Mouse (Mus musculus): ENCODE data around the gene Gse1. TPM values are rescaled to one million over a fixed set of nuclear protein-coding genes. Genes with fewer than 3 reads are reported as not detected.

Gene Gse1
- polyA plus RNA-seq, 1 experiment from 2014 or later = 8.7 TPM

GRCm38 (mm10) chr8:120553441-120554123, 325.3 kb downstream of the Gse1 start:
- no peak for ATAC-seq (ENCODE audit: insufficient read depth)
- no peak overlapping the region for H3K27ac ChIP-seq (replicated peaks)
- WGBS (ENCODE audit: insufficient replicate concordance) = 86% methylated on average over 24 of the region's 24 CpGs
- H3K4me1 ChIP-seq (replicated peaks) = peaks cover 64% of the 10 kb centered on the region
- H3K4me3 ChIP-seq (replicated peaks) = no peak overlapping the region
- H3K4me2 ChIP-seq = no peak overlapping the region
- peaks cover 80% of the 10 kb centered on the region for H3K36me3 ChIP-seq (replicated peaks)
- H3K9ac ChIP-seq = no peak overlapping the region
- H3K9me3 ChIP-seq (replicated peaks) = no peaks in the 10 kb centered on the region
- no peaks in the 10 kb centered on the region for H3K27me3 ChIP-seq

DNA sequence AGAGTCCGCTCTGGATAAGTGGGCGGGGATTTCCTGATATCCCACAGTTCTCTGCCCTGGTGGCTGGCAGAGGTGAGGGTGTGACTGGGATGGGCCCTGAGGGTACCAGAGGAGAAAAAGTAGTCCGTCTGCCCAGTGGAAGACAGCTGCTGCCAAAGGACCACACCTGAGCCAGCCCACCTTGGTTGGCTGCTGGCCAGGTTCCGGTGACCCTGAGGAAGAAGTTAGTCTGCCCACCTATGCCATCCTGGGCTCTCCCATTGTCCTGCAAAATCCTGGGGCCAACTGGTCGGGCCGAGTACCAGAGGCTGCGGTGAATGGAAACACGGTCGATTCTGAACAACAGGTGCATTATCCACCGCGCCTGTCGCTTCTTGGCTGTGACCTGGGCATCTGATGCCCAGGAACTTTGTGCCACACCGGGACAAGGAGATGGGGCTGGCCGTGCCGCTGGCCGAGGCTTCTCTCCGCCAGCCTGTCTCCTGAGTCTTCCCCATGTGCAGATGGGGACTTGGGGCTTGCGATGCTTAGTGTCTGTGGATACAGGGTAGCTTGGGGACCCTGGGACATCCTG, 326.3 kb downstream of the Gse1 start:
- H3K4me2 ChIP-seq = no peak overlapping the region
- no peaks in the 10 kb centered on the region for H3K27me3 ChIP-seq
- peaks cover 58% of the 10 kb centered on the region for H3K4me1 ChIP-seq (replicated peaks)
- ATAC-seq (ENCODE audit: insufficient read depth) = no peak
- no peak overlapping the region for H3K9ac ChIP-seq
- H3K4me3 ChIP-seq (replicated peaks) = no peak overlapping the region
- no peaks in the 10 kb centered on the region for H3K9me3 ChIP-seq (replicated peaks)
- no peak overlapping the region for H3K27ac ChIP-seq (replicated peaks)
- peaks cover 86% of the 10 kb centered on the region for H3K36me3 ChIP-seq (replicated peaks)
- 92% methylated on average over 18 of the region's 18 CpGs for WGBS (ENCODE audit: insufficient replicate concordance)

- no peak overlapping the region for H3K27ac ChIP-seq (replicated peaks)
- no peak overlapping the region for H3K4me2 ChIP-seq
- H3K4me1 ChIP-seq (replicated peaks) = peaks cover 56% of the 10 kb centered on the region
- H3K4me3 ChIP-seq (replicated peaks) = no peak overlapping the region
- peaks cover 94% of the 10 kb centered on the region for H3K36me3 ChIP-seq (replicated peaks)
- no peak overlapping the region for H3K9ac ChIP-seq
- no peaks in the 10 kb centered on the region for H3K27me3 ChIP-seq
- no peak for ATAC-seq (ENCODE audit: insufficient read depth)
- H3K9me3 ChIP-seq (replicated peaks) = no peaks in the 10 kb centered on the region
- WGBS (ENCODE audit: insufficient replicate concordance) = 43% methylated on average over 20 of the region's 20 CpGs
Observed at GRCm38 (mm10) chr8:120556198-120556892, 328.1 kb downstream of the Gse1 start.

DNA sequence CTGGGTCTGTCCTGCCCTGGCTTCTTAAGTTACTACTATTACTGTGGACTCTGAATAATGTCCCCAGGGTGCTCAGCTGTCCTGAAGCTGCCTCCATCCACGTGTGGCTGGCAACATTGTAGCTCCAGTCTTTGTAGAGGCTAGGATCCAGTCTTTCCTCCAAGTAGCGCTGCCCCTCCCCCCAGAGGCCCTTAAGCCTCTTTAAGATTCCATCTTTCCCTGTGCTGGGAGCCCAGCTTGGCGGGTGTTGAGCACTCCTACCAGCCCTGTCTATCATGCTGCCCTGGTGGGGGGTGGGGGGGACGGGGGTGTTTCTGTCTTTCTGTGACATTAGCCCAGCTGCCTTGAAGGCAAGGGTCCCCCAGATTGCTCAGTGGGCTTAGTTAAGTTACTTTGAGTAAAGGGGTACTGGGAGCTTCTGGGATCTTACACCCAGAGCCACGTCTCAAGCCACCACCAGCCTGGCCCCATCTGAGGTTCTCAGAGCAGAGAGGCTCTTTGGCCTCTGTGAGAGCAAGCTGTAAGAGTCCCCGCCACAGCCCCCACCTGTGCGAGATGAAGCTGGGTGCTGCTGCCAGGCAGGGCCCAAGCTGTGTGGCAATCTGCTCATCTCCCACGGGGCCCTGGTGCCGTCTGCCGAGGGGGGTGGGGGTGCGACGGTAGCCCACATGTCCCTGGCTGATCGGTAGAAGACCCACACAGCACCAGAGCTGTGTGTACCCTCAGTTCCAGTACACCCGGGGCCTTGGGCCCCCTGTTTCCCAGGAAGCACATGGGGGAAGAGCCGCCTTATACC, 329.1 kb downstream of the Gse1 start:
- Histone ChIP-seq H3K9me3 (replicated peaks) (no peaks in the 10 kb centered on the region), H3K27me3 (no peaks in the 10 kb centered on the region), H3K4me2 (no peak overlapping the region), H3K27ac (replicated peaks) (no peak overlapping the region), H3K36me3 (replicated peaks) (peaks cover 96% of the 10 kb centered on the region), H3K4me3 (replicated peaks) (no peak overlapping the region), H3K9ac (no peak overlapping the region), H3K4me1 (replicated peaks) (peaks cover 63% of the 10 kb centered on the region)
- 64% methylated on average over 15 of the region's 15 CpGs for WGBS (ENCODE audit: insufficient replicate concordance)
- ATAC-seq (ENCODE audit: insufficient read depth) = no peak

DNA sequence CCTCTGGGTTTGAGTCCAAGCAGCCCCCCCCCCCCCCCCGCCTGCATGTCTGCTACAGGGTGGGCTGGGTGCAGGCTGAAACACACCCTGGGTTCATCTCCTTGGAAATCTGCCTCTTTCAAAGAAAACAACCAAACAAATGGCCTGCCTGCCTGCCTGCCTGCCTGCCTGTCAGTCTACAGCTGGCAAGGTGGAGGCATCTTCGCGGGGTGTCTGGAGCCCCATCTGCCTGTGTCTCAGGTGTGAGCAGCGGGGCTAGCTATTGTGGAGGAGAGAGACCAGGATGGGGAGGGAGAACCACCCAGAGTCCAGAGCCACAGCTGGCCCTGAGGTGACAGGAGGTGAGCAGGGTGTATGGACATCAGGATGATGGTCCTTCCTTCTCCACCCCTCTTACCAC, 329.9 kb downstream of the Gse1 start:
- Histone ChIP-seq H3K27me3 (no peaks in the 10 kb centered on the region), H3K4me1 (replicated peaks) (peaks cover 64% of the 10 kb centered on the region), H3K9me3 (replicated peaks) (no peaks in the 10 kb centered on the region), H3K27ac (replicated peaks) (no peak overlapping the region), H3K9ac (no peak overlapping the region), H3K4me3 (replicated peaks) (no peak overlapping the region), H3K36me3 (replicated peaks) (peaks cover 96% of the 10 kb centered on the region), H3K4me2 (no peak overlapping the region)
- 69% methylated on average over 4 of the region's 4 CpGs for WGBS (ENCODE audit: insufficient replicate concordance)
- no peak for ATAC-seq (ENCODE audit: insufficient read depth)

DNA sequence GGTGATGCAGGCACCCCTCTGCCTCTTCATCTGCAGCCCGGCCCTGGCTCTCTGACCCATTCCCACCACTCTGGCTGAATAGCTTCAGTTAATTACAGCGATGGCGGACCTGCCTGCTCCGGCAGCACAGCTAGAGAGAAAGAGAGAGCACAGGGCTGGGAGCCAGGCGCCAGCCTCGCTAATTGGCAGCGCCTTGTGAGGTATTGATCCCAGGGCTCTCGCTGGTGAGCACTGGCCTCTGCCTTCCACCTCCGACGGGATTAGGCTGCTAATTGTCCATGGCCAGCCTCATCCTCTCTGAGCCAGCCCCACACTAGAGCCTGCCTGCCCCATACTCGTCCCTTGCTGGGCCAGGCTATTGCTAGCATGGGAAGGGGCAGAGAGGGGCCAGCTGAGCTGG, 331.4 kb downstream of the Gse1 start:
- WGBS (ENCODE audit: insufficient replicate concordance) = 83% methylated on average over 11 of the region's 11 CpGs

GRCm38 (mm10) chr8:120560535-120560934, 332.3 kb downstream of the Gse1 start:
- H3K4me3 ChIP-seq (replicated peaks) = no peak overlapping the region
- H3K36me3 ChIP-seq (replicated peaks) = peaks cover 96% of the 10 kb centered on the region
- peaks cover 65% of the 10 kb centered on the region for H3K4me1 ChIP-seq (replicated peaks)
- no peaks in the 10 kb centered on the region for H3K9me3 ChIP-seq (replicated peaks)
- H3K9ac ChIP-seq = no peak overlapping the region
- ATAC-seq (ENCODE audit: insufficient read depth) = no peak
- 83% methylated on average over 5 of the region's 5 CpGs for WGBS (ENCODE audit: insufficient replicate concordance)
- H3K4me2 ChIP-seq = no peak overlapping the region
- H3K27ac ChIP-seq (replicated peaks) = no peak overlapping the region
- no peaks in the 10 kb centered on the region for H3K27me3 ChIP-seq

More for the DNA sequence above, 331.4 kb downstream of the Gse1 start:
- Histone ChIP-seq H3K36me3 (replicated peaks) (peaks cover 96% of the 10 kb centered on the region), H3K4me2 (no peak overlapping the region), H3K4me3 (replicated peaks) (no peak overlapping the region), H3K27ac (replicated peaks) (no peak overlapping the region), H3K4me1 (replicated peaks) (peaks cover 73% of the 10 kb centered on the region), H3K9ac (no peak overlapping the region), H3K27me3 (no peaks in the 10 kb centered on the region), H3K9me3 (replicated peaks) (no peaks in the 10 kb centered on the region)
- ATAC-seq (ENCODE audit: insufficient read depth) = no peak

DNA sequence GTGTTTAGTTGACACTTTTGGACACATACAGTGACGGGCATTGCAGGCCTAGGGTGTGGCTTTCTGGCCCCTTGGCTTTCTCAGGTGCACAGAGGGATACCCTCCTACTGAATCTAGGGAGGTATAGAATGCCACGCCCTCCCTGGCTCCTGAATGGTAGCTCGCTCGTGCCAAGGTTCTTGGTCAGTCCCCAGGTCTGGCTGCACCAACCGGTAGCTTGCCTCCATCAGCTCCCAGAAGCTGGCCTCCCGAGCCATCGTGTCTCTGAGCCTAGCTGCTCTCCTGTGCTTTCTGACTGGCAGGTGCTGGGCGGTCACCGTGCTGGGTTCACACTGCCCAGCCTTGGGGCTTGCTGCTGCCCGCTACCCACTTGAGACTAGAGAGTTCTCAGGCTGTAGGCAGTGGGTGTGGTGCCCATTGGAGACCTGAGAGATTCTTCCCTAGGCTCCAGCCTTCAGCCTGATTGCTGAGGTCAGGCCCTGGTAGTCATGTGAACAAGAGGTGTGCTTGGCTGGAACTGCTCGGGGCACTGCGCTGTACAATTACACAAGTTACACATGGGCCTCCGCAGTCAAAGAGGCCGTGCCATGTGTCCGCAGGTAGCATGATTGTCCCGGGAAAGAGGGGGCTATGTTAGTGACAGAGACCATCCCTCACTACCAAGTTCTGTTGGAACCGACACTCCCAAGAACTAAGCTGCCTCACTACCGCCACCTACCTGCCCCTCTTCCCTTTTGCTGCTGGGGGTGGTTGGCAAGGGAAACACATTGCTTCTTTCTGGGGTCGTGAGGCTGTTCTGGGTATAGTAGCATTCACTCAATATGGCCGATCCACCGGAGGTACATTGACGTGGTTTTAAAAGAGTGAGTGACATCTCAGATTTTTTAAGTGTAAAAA, 333.5 kb downstream of the Gse1 start:
- no peak for ATAC-seq (ENCODE audit: insufficient read depth)
- no peak overlapping the region for H3K4me2 ChIP-seq
- peaks cover 96% of the 10 kb centered on the region for H3K36me3 ChIP-seq (replicated peaks)
- H3K4me1 ChIP-seq (replicated peaks) = peaks cover 52% of the 10 kb centered on the region
- H3K27ac ChIP-seq (replicated peaks) = no peak overlapping the region
- 76% methylated on average over 22 of the region's 22 CpGs for WGBS (ENCODE audit: insufficient replicate concordance)
- no peak overlapping the region for H3K9ac ChIP-seq
- H3K27me3 ChIP-seq = no peaks in the 10 kb centered on the region
- no peaks in the 10 kb centered on the region for H3K9me3 ChIP-seq (replicated peaks)
- H3K4me3 ChIP-seq (replicated peaks) = no peak overlapping the region

DNA sequence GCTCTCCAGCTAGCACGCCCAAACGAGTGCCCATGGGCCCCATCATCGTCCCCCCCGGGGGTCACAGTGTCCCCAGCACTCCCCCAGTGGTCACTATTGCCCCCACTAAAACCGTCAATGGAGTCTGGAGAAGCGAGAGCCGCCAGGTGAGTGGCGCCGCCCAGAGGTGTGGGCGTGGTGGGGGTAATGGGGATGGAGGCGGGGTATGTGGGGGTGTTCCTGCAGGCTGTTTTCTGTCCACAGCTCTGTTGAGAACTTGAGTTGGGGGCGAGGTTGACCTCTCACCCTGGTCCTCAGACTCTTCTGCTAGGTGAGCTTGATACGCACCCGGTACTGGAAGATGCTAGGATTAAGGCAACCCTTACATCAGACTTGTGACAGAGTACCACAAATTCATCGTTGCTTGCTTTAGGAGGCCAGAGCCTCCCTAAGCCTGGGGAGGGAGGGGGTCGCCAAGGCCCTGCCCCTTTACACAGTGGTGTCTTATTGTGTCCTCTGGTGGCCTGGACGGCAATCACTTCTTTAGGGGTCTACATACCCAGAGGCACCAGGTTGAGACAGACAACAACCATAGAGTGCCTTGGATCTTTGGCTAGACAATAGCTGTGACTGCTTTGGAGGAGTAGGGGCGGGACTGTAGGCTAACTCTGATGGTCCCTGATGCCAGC, 334.6 kb downstream of the Gse1 start:
- peak overlapping the region; percentile 42 for H3K27ac ChIP-seq (replicated peaks)
- no peak overlapping the region for H3K4me3 ChIP-seq (replicated peaks)
- H3K4me1 ChIP-seq (replicated peaks) = peaks cover 43% of the 10 kb centered on the region
- ATAC-seq (ENCODE audit: insufficient read depth) = no peak
- H3K36me3 ChIP-seq (replicated peaks) = peaks cover 97% of the 10 kb centered on the region
- WGBS (ENCODE audit: insufficient replicate concordance) = 84% methylated on average over 18 of the region's 18 CpGs
- H3K27me3 ChIP-seq = no peaks in the 10 kb centered on the region
- no peak overlapping the region for H3K4me2 ChIP-seq
- H3K9ac ChIP-seq = no peak overlapping the region
- no peaks in the 10 kb centered on the region for H3K9me3 ChIP-seq (replicated peaks)

DNA sequence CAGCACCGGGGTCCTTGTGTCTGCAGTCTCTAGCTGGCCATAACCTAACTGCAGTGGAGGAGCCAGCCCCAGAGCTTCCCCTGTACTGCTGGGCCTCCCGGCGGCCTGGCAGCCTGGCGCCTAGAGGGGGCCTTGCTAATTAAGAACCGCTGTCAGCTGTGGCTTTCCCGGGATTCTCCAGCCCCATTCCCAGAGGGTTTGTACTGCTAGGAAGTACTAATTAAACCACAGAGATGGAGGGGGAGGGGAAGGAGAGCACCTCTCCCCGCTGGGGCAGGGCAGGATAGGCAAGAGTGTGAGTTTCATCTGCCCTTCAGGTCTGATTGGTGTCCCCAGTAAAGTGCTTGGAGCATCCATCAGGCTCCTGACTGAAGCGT, 335.1 kb downstream of the Gse1 start:
- no peaks in the 10 kb centered on the region for H3K9me3 ChIP-seq (replicated peaks)
- H3K4me1 ChIP-seq (replicated peaks) = peaks cover 43% of the 10 kb centered on the region
- no peak overlapping the region for H3K4me3 ChIP-seq (replicated peaks)
- WGBS (ENCODE audit: insufficient replicate concordance) = 47% methylated on average over 8 of the region's 8 CpGs
- no peak overlapping the region for H3K4me2 ChIP-seq
- peak overlapping the region; percentile 42 for H3K27ac ChIP-seq (replicated peaks)
- no peak overlapping the region for H3K9ac ChIP-seq
- peak; percentile 3; the same call in 1 of the 2 replicates for ATAC-seq (ENCODE audit: insufficient read depth)
- peaks cover 97% of the 10 kb centered on the region for H3K36me3 ChIP-seq (replicated peaks)
- H3K27me3 ChIP-seq = no peaks in the 10 kb centered on the region
